Mouse (Mus musculus) bone marrow, adult 2 months (tissue): ENCODE results near the gene Nol4l.

Source experiments
- CTCF ChIP-seq: fragments of 200-500 bp; IDR thresholded peaks from 2 replicates; pipeline ENCODE4 v1.5.1; 2011; ENCODE audit warnings: low read length, control low read depth; ENCODE audit not compliant: control insufficient read depth, insufficient read depth
- POLR2A ChIP-seq: fragments of 200-500 bp; IDR thresholded peaks from 2 replicates; pipeline ENCODE4 v1.6.1; 2011; ENCODE audit warnings: low read depth, mild to moderate bottlenecking, control low read depth, low read length, borderline replicate concordance; ENCODE audit not compliant: control insufficient read depth

DNA sequence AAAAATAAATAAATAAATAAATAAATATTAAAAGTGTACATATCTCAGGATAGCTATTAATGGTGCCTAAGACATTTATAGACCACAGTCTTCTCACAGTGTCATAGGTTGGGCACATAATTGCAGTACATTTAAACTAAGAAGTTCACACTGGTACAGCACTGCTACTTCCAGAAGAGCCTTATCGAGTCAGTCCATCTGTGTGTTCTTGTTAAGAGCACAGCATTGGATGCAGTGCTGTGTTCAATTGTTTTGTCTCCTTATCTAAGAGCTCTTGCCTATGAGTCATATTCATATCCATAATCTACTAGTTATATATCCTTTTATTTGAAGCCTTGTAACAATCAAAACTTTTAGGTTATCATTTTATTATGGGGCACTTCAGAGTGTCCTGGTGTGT lies 149.3 kb downstream of the Nol4l start:
- no peak for TF ChIP-seq CTCF
- TF ChIP-seq POLR2A, result no peak
